Mouse (Mus musculus): ENCODE data around the gene Alpk3.
A peak's percentile ranks its signal among the peaks of the same experiment; 100 is the strongest.

Alpk3 gene

GRCm38 (mm10) chr7:81057471-81057870, at the start of gene Alpk3:
TSS of gene Alpk3 (plus strand) at chr7:81057600.
- DNase-seq (ENCODE audit: low spot score), result no peak

- no peak for DNase-seq (ENCODE audit: low spot score)
Measured at GRCm38 (mm10) chr7:81008285-81008684, 49.1 kb upstream of the Alpk3 start.

- DNase-seq (ENCODE audit: low spot score), result no peak
Measured at GRCm38 (mm10) chr7:81011576-81011975, 45.8 kb upstream of the Alpk3 start.

- no peak for DNase-seq (ENCODE audit: low spot score)
Measured at GRCm38 (mm10) chr7:81020307-81020706, 37.1 kb upstream of the Alpk3 start.

- no peak for DNase-seq (ENCODE audit: low spot score)
Measured at GRCm38 (mm10) chr7:81022731-81023130, 34.7 kb upstream of the Alpk3 start.

DNA sequence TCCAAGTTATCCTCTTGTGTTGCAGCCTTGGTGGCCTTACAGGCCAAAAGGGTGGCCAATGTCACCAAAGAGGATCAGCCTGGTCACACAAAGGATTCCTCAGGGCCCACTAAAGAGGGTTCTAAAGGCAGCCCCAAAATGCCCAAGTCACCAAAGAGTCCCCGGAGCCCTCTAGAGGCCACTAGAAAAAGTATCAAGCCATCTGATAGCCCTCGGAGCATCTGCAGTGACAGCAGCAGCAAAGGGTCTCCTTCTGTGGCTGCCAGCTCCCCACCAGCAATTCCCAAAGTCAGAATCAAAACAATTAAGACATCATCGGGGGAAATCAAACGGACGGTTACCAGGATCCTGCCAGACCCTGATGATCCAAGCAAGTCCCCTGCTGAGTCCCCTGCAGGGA, 33.3 kb upstream of the Alpk3 start:
- peak; percentile 41 for DNase-seq (ENCODE audit: low spot score)

DNA sequence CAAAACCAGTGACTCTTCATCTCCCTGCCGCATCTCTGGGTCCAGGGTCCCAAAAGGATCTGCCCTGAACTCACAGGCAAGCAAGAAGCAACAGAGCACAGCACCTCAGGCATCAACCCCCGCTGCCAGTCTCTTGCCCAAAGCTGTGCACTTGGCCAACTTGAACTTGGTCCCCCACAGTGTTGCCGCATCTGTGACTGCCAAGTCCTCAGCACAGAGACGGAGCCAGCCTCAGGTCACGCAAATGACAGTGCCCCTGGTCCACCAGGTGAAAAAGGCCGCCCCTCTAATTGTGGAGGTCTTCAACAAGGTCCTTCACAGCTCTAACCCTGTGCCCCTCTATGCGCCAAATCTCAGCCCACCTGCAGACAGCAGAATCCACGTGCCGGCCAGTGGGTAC, 32.7 kb upstream of the Alpk3 start:
- no peak for DNase-seq (ENCODE audit: low spot score)

DNA sequence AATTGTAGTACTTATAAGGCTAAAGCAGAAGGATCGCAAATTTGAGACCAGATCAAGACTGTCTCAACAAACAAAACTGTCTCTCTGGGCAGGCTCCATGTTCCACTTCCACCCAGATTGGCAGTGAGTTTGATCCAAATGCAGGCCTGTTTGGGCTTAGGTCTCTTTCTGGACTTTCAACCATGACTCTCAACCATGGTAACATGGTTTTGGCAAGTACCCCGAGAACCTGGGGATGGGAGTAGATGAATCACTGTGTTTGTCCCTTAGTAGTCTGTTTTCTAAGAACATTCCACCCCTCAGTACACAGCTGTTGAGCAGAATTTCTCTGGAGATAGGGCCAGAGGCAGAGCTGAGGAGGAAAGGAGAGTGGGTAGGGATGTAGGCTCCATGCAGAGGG, 31.6 kb upstream of the Alpk3 start:
- no peak for DNase-seq (ENCODE audit: low spot score)

DNA sequence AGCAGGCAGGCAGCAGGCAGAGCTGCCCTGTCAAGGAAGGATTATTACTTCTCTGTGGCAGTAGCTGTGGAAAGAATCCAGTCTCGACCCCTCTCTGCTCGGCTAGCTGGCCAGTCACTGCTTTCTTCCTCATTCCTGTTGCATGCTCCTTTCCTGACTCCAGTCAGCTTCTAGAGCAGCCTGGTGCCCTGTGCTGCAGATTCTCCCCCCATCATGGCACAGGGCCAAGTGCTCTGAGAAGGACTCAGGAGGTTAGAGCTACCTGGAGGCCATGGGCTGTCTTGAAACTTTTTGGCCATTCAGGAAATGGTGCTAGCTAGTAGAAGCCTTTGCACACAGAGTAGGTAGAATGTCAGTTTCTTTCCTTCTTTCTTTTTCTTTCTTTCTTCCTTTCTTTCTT, 17.7 kb upstream of the Alpk3 start:
- no peak for DNase-seq (ENCODE audit: low spot score)

DNA sequence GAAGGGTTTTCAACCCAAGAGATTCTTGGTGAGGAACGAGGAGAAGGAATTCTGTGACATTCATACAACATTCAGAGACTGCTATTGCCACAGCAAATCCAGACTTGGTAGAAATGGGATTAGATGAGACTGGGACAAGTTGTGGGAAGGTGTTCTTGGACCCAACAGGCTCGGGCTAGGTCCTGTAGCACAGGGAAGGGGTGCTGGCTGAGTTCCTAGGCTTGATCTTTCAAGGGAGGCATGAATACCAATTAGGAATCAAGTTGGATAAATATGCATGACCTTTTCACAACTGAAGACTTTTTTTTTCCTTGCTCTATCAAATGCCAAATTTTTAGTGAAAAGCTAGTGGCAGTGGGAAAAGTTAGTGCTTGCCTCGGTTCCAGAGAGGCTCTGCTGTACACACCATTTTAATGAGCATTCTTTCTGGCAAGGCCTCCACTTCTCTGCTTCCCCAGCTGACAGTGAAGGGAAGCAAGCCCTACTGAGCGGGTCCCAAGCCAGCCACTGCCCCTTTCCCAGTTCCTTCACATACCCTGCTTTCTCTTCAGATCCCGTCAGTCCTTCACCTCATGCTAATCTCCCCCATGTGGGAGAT, 14.3 kb upstream of the Alpk3 start:
- DNase-seq (ENCODE audit: low spot score), result no peak

DNA sequence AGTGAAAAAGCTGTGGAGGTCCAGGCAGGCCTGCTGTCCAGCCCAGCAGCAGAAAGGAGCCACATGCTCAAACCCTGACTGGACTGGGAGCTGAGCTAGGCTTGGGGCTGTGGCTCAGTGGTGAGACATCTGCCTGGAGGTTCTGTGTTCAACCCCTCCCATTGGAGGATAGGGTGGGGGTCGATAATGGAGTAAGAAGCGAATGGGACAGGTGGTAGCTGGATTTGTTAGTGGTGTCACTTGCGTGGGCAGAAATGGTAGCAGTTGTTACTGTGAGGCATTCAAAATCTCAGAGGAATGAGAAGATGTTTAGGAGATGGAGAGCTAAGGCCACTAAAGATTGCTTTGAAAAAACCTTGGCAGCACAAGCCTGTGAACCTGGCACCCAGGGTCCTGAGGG, 9.6 kb upstream of the Alpk3 start:
- DNase-seq (ENCODE audit: low spot score), result no peak

GRCm38 (mm10) chr7:81048513-81048912, 8.9 kb upstream of the Alpk3 start:
- no peak for DNase-seq (ENCODE audit: low spot score)

DNA sequence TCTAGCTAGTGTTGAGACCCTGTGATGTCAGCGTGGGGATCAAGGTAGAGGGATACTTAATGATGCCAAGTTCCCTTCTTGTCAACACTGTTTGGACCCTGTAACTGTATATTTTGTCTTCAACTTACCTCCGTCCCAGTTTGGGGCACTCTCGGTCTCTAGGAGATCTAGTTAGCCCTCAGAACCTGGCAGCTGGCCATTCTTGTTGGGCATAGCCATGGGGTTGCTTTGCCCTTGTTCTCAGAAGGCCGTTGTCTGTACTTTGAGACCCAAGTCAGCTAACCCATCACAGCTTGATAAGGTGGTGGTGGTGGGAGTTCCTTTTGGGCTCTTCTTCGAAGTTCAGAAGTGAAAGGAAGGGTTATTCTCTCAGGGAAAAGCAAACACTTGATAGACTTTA, 7.4 kb upstream of the Alpk3 start:
- no peak for DNase-seq (ENCODE audit: low spot score)

- no peak for DNase-seq (ENCODE audit: low spot score)
Measured at GRCm38 (mm10) chr7:81055709-81056370, 1.6 kb upstream of the Alpk3 start.

GRCm38 (mm10) chr7:81057901-81058711, 706 bp downstream of the Alpk3 start:
- no peak for DNase-seq (ENCODE audit: low spot score)

DNA sequence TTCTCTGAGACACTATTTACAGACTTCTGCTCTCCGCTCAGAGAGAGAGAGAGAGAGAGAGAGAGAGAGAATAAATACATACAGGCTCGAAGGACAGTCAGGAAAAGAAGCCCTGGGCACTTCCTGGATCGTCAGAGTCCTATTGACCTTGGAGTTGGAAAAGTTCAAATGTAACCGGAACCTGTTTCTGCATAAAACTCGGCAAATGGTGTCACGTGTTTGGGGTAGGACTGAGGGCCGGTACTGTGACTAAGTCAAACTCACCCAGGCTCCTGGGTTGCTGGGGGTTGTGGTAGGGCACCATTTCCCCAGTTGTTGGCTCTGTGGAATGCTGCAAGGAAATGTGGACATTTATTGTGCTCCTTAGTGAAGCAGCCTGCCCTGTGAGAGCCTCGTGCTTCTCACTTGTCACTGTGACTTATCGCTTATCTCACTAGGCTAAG, 1.3 kb downstream of the Alpk3 start:
- DNase-seq (ENCODE audit: low spot score), result no peak

- DNase-seq (ENCODE audit: low spot score), result no peak
Measured at GRCm38 (mm10) chr7:81059388-81059787, 2.0 kb downstream of the Alpk3 start.

- DNase-seq (ENCODE audit: low spot score), result peak; percentile 46
Measured at GRCm38 (mm10) chr7:81060908-81061307, 3.5 kb downstream of the Alpk3 start.

- DNase-seq (ENCODE audit: low spot score), result no peak
Measured at GRCm38 (mm10) chr7:81061936-81062335, 4.5 kb downstream of the Alpk3 start.

GRCm38 (mm10) chr7:81063332-81063731, 5.9 kb downstream of the Alpk3 start:
- no peak for DNase-seq (ENCODE audit: low spot score)

DNA sequence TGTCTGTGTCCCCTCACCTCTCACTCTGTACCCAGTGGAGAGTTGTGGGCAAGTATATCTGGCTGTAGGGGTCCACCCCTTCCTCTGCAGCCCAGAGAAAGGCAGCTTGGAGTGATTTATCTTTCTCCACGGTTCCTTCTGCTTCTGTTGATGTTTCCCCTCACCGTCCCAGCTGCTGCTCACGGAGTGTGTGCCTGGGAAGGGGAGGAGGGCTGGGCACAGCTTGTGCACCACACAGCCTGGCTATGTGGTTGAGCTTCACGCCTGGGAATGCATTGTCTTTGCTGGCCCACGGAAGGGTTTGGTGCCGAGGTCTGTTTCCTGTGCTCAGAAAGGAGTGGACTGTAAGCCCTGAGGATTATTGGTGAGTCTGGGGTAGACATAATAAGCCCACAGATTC, 9.3 kb downstream of the Alpk3 start:
- no peak for DNase-seq (ENCODE audit: low spot score)

DNA sequence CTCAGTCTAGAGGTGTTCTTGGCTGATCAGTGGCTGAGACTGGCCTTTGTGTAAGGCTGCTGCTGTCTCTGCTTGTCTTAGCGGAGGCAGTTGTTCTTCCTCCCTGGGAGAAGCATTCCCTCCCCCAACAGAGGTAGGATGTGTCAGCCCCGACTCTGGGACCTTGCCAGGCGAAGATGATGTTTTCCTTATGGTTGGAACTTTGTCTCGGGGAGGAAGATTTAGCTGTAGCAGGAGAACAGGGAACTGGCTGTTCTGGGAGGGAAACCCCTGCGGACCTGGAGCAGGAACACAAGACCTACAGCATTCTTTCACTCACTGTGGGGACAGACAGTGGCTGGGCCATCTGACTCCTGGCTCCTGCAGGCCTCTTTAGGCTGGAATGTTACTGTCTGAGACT, 15.1 kb downstream of the Alpk3 start:
- DNase-seq (ENCODE audit: low spot score), result no peak

GRCm38 (mm10) chr7:81073273-81073672, 15.9 kb downstream of the Alpk3 start:
- no peak for DNase-seq (ENCODE audit: low spot score)
